Mouse (Mus musculus) embryonic fibroblast, embryonic 13.5 days (primary cell): ENCODE measurements around the gene Rpl36a-ps1. TPM values are rescaled to one million over a fixed set of nuclear protein-coding genes. Genes with fewer than 3 reads are reported as not detected.

ENCODE experiments used
- H3K27ac ChIP-seq: 2 replicates; pipeline ENCODE4 v1.5.1; 2012; ENCODE audit warnings: low read length, control low read depth, inconsistent platforms; ENCODE audit not compliant: insufficient read depth
- H3K4me1 ChIP-seq: 2 replicates; pipeline ENCODE4 v1.6.1; 2011; ENCODE audit warnings: low read length; ENCODE audit not compliant: control insufficient read depth, insufficient read depth
- H3K4me3 ChIP-seq: 2 replicates; pipeline ENCODE4 v1.5.1; 2011; ENCODE audit warnings: mild to moderate bottlenecking, control low read depth, low read length; ENCODE audit not compliant: insufficient read depth
- CTCF ChIP-seq: IDR thresholded peaks from 2 replicates; pipeline ENCODE4 v1.5.1; 2011; ENCODE audit warnings: mild to moderate bottlenecking, control low read depth, low read length, moderate library complexity, borderline replicate concordance; ENCODE audit not compliant: insufficient read depth
- POLR2A ChIP-seq: IDR thresholded peaks from 2 replicates; pipeline ENCODE4 v1.6.1; 2011; ENCODE audit warnings: low read depth, mild to moderate bottlenecking, control low read depth, low read length, moderate library complexity
- polyA plus RNA-seq: library from polyadenylated mRNA; stranded (reverse); fragments of >200 nt; gene quantifications from 2 replicates; pipeline ENCODE4 v1.2.4, GENCODE M21; 2011; ENCODE audit warnings: low read depth; ENCODE audit not compliant: missing spikeins, insufficient read length

Rpl36a-ps1 gene
- polyA plus RNA-seq, 1 experiment: 7.9 TPM

DNA sequence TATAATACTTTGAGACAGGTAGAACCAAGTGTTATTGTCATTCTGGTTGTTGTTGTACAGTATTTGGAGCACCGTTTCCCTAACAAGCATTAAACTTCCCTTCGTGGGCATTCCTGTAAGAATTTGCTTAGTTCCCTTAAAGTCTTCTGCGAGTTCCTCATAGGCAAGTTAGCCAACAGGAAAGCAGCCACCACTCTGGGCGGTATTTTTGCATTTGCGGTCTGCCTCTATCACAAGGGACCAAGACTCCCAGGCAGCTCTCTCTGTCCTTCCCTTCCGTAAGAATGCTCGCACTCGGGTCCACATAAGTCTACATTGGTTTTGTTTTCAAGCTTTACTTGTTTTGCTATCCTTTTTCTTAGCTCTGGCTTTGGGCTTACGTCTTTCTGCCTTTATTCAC, 37.3 kb downstream of the Rpl36a-ps1 start:
- Histone ChIP-seq H3K4me3 (no peak overlapping the region), H3K4me1 (no peaks in the 10 kb centered on the region), H3K27ac (no peak overlapping the region)
- no peak for TF ChIP-seq POLR2A
- no peak for TF ChIP-seq CTCF

DNA sequence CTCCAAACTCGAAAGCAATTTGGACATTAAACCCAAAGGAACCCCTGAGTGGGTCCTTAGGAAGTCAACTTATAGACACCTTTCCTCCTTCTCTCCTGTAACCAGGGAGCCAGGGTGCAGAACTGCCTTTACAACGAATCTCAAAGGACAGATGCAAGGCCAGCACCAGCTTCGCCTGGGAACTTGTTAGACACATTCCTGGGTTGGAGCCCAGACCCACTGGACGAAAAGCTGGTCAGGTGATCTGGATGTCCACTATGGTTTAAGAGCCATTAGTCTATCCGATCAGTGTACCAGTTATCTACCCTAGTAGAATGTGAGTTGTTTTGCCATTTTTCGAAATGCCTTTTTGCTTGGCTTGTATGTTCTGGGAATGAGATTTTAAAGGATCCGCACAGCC, 41.7 kb downstream of the Rpl36a-ps1 start:
- Histone ChIP-seq H3K4me1 (no peaks in the 10 kb centered on the region), H3K4me3 (no peak overlapping the region), H3K27ac (no peak overlapping the region)
- TF ChIP-seq CTCF: no peak
- TF ChIP-seq POLR2A: no peak

DNA sequence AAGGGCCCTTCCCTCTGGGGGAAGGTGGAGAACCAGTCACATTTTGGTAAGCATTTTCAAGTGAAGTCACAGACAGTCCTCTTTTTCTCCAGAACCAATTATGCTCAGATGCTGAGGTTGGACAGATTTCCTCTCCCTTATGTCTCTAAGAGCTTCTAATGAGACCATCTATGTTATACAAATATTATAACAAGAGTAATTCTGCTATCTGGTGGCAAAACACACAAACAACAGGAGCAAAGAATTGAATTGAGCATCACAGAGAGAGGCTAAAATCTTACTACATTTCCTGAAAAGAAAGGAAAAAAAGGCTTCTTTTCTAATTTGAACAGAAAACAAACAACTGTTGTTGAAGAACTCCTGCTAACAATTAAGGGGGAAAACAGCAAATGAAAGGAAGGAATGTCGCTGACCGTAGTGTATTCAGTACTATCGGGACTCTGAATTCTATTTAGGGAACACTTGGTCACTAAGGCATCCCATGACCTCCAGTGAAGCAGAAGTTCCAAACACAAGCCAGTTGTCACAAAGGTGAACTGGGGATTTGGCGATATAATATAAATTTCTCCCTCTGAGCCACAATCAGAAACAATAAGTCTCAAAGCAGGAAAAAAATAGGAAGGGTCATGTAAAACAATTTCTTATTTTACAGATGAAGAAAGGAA, 42.4 kb downstream of the Rpl36a-ps1 start:
- no peak overlapping the region for H3K27ac ChIP-seq
- H3K4me1 ChIP-seq: no peaks in the 10 kb centered on the region
- TF ChIP-seq CTCF: no peak
- TF ChIP-seq POLR2A: no peak
- H3K4me3 ChIP-seq: no peak overlapping the region

Other genes starting within 250 kb of the Rpl36a-ps1 start
- gene Mzt1, start 51.8 kb upstream of the Rpl36a-ps1 start, polyA plus RNA-seq: 70.5 and 78.6 TPM in 2 replicates
- 20.3 and 25.8 TPM in 2 replicates for gene Bora, start 51.9 kb upstream of the Rpl36a-ps1 start, polyA plus RNA-seq
- gene Pibf1, start 105.1 kb upstream of the Rpl36a-ps1 start, polyA plus RNA-seq: 16.5 and 17.0 TPM in 2 replicates
- 49.2 and 71.2 TPM in 2 replicates for gene Dis3, start 105.5 kb upstream of the Rpl36a-ps1 start, polyA plus RNA-seq